Mouse (Mus musculus): ENCODE measurements around the gene Mdm4. TPM values are rescaled to one million over a fixed set of nuclear protein-coding genes. Genes with fewer than 3 reads are reported as not detected.

The Mdm4 gene
- polyA plus RNA-seq, 1 experiment from 2014 or later: 35.9 TPM

- no peak overlapping the region for H3K4me3 ChIP-seq
- H3K9ac ChIP-seq: no peak overlapping the region
- no peak overlapping the region for H3K27ac ChIP-seq
- no peaks in the 10 kb centered on the region for H3K9me3 ChIP-seq
- no peaks in the 10 kb centered on the region for H3K36me3 ChIP-seq
- no peak overlapping the region for H3K4me2 ChIP-seq
- WGBS: 80% methylated on average over 4 of the region's 4 CpGs
- H3K4me1 ChIP-seq: no peaks in the 10 kb centered on the region
- ATAC-seq (ENCODE audit: insufficient number of reproducible peaks, low FRiP score, low TSS enrichment, low read depth): no peak
- 0 out of 2 replicates have a peak, but pooled peaks cover 3% of the 10 kb centered on the region for H3K27me3 ChIP-seq
Observed at GRCm38 (mm10) chr1:132964691-132965090, 65.7 kb downstream of the Mdm4 start.

GRCm38 (mm10) chr1:132964106-132964505, 66.3 kb downstream of the Mdm4 start:
- Histone ChIP-seq H3K4me2 (no peak overlapping the region), H3K27me3 (0 out of 2 replicates have a peak, but pooled peaks cover 3% of the 10 kb centered on the region), H3K9me3 (no peaks in the 10 kb centered on the region), H3K4me1 (no peaks in the 10 kb centered on the region), H3K4me3 (no peak overlapping the region), H3K27ac (no peak overlapping the region), H3K36me3 (no peaks in the 10 kb centered on the region), H3K9ac (no peak overlapping the region)
- ATAC-seq (ENCODE audit: insufficient number of reproducible peaks, low FRiP score, low TSS enrichment, low read depth): no peak
- whole genome bisulfite sequencing: 68% methylated on average over 2 of the region's 2 CpGs

DNA sequence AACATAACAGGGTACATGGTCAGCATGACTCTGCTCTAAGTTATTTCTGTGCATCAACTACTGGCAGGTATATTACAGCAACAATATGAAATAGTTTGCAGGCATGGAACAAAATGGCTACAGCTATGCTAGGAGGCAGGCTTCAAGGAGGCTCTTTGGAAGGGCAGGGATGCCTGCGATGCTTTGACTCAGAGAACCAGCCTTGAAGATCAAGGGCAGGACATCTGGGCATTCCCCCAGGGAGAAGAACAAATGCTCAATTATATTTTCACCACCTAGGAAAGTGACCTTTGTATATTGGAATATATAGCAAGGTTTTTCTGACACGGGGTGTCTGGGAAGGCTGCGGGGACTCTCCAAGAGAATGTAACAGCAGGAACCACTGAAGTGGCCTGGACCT, 68.6 kb downstream of the Mdm4 start:
- Histone ChIP-seq H3K27me3 (0 out of 2 replicates have a peak, but pooled peaks cover 5% of the 10 kb centered on the region), H3K27ac (no peak overlapping the region), H3K9ac (no peak overlapping the region), H3K4me1 (no peaks in the 10 kb centered on the region), H3K36me3 (no peaks in the 10 kb centered on the region), H3K4me3 (no peak overlapping the region), H3K9me3 (no peaks in the 10 kb centered on the region), H3K4me2 (no peak overlapping the region)
- no peak for ATAC-seq (ENCODE audit: insufficient number of reproducible peaks, low FRiP score, low TSS enrichment, low read depth)
- 82% methylated on average over 3 of the region's 3 CpGs for WGBS

- no peaks in the 10 kb centered on the region for H3K4me1 ChIP-seq
- WGBS: 86% methylated on average over 5 of the region's 5 CpGs
- no peaks in the 10 kb centered on the region for H3K36me3 ChIP-seq
- ATAC-seq (ENCODE audit: insufficient number of reproducible peaks, low FRiP score, low TSS enrichment, low read depth): no peak
- H3K27me3 ChIP-seq: 0 out of 2 replicates have a peak, but pooled peaks cover 7% of the 10 kb centered on the region
- no peak overlapping the region for H3K4me3 ChIP-seq
- no peak overlapping the region for H3K4me2 ChIP-seq
- no peak overlapping the region for H3K27ac ChIP-seq
- H3K9me3 ChIP-seq: no peaks in the 10 kb centered on the region
- no peak overlapping the region for H3K9ac ChIP-seq
Observed at GRCm38 (mm10) chr1:132956809-132957208, 73.6 kb downstream of the Mdm4 start.

- Histone ChIP-seq H3K9me3 (no peaks in the 10 kb centered on the region), H3K36me3 (no peaks in the 10 kb centered on the region), H3K27ac (no peak overlapping the region), H3K4me1 (peaks cover 6% of the 10 kb centered on the region), H3K9ac (no peak overlapping the region), H3K4me3 (no peak overlapping the region), H3K4me2 (no peak overlapping the region), H3K27me3 (peaks cover 22% of the 10 kb centered on the region)
- 56% methylated on average over 7 of the region's 7 CpGs for WGBS
- ATAC-seq (ENCODE audit: insufficient number of reproducible peaks, low FRiP score, low TSS enrichment, low read depth): no peak
Observed at GRCm38 (mm10) chr1:132947811-132948210, 82.5 kb downstream of the Mdm4 start.

GRCm38 (mm10) chr1:132945826-132946225, 84.5 kb downstream of the Mdm4 start:
- H3K36me3 ChIP-seq: no peaks in the 10 kb centered on the region
- peaks cover 20% of the 10 kb centered on the region for H3K27me3 ChIP-seq
- H3K9me3 ChIP-seq: no peaks in the 10 kb centered on the region
- no peak overlapping the region for H3K4me2 ChIP-seq
- peaks cover 6% of the 10 kb centered on the region for H3K4me1 ChIP-seq
- no peak overlapping the region for H3K4me3 ChIP-seq
- ATAC-seq (ENCODE audit: insufficient number of reproducible peaks, low FRiP score, low TSS enrichment, low read depth): no peak
- H3K27ac ChIP-seq: no peak overlapping the region
- WGBS: 29% methylated on average over 8 of the region's 8 CpGs
- no peak overlapping the region for H3K9ac ChIP-seq

DNA sequence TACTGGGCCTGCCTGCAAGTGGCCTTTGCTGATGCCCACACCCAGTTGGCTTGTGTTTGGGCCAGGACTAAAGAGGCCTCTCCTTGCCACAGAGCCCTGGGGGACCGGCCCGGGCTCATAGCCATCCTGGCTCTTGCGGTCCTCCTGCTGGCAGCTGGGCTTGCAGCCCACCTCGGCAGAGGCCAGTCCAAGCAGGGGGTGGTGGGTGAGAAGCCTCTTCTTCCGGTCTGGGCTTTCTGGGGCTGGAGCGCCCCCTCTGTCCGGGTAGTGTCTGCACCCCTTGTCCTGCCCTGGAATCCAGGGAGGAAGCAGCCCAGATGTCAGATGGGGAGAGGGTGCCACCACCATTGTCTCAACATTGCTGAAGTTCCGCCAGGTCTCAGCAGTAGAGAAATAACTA, 91.4 kb downstream of the Mdm4 start:
- peaks cover 8% of the 10 kb centered on the region; the same call in 1 of the 2 replicates for H3K4me1 ChIP-seq
- H3K4me3 ChIP-seq: no peak overlapping the region
- H3K27ac ChIP-seq: no peak overlapping the region
- H3K9me3 ChIP-seq: no peaks in the 10 kb centered on the region
- no peaks in the 10 kb centered on the region for H3K36me3 ChIP-seq
- 74% methylated on average over 8 of the region's 8 CpGs for WGBS
- H3K9ac ChIP-seq: no peak overlapping the region
- H3K27me3 ChIP-seq: 0 out of 2 replicates have a peak, but pooled peaks cover 16% of the 10 kb centered on the region
- no peak for ATAC-seq (ENCODE audit: insufficient number of reproducible peaks, low FRiP score, low TSS enrichment, low read depth)
- no peak overlapping the region for H3K4me2 ChIP-seq

GRCm38 (mm10) chr1:132937296-132938030, 92.9 kb downstream of the Mdm4 start:
- H3K36me3 ChIP-seq: no peaks in the 10 kb centered on the region

GRCm38 (mm10) chr1:132934856-132935255, 95.5 kb downstream of the Mdm4 start:
- WGBS: 28% methylated on average over 7 of the region's 7 CpGs
- no peak overlapping the region for H3K9ac ChIP-seq
- no peak overlapping the region for H3K4me3 ChIP-seq
- H3K4me1 ChIP-seq: peaks cover 8% of the 10 kb centered on the region; the same call in 1 of the 2 replicates
- ATAC-seq (ENCODE audit: insufficient number of reproducible peaks, low FRiP score, low TSS enrichment, low read depth): no peak
- no peak overlapping the region for H3K27ac ChIP-seq
- H3K4me2 ChIP-seq: no peak overlapping the region
- H3K36me3 ChIP-seq: no peaks in the 10 kb centered on the region
- H3K27me3 ChIP-seq: 0 out of 2 replicates have a peak, but pooled peaks cover 16% of the 10 kb centered on the region
- no peaks in the 10 kb centered on the region for H3K9me3 ChIP-seq

More at GRCm38 (mm10) chr1:132937296-132938030, 92.9 kb downstream of the Mdm4 start:
- H3K27me3 ChIP-seq: 0 out of 2 replicates have a peak, but pooled peaks cover 16% of the 10 kb centered on the region
- peaks cover 8% of the 10 kb centered on the region; the same call in 1 of the 2 replicates for H3K4me1 ChIP-seq
- H3K9ac ChIP-seq: no peak overlapping the region
- H3K4me2 ChIP-seq: no peak overlapping the region
- H3K27ac ChIP-seq: no peak overlapping the region
- WGBS: 86% methylated on average over 26 of the region's 26 CpGs
- no peak; the same call in 1 of the 2 replicates for ATAC-seq (ENCODE audit: insufficient number of reproducible peaks, low FRiP score, low TSS enrichment, low read depth)
- no peaks in the 10 kb centered on the region for H3K9me3 ChIP-seq
- H3K4me3 ChIP-seq: no peak overlapping the region

- Histone ChIP-seq H3K4me2 (no peak overlapping the region), H3K27me3 (peaks cover 7% of the 10 kb centered on the region; the same call in 1 of the 2 replicates)
- 70% methylated on average over 2 of the region's 2 CpGs for WGBS
Observed at GRCm38 (mm10) chr1:132932421-132932820, 97.9 kb downstream of the Mdm4 start.

GRCm38 (mm10) chr1:132930291-132930690, 100.1 kb downstream of the Mdm4 start:
- no peak overlapping the region for H3K4me2 ChIP-seq
- no peak overlapping the region for H3K9ac ChIP-seq
- ATAC-seq (ENCODE audit: insufficient number of reproducible peaks, low FRiP score, low TSS enrichment, low read depth): no peak
- peaks cover 10% of the 10 kb centered on the region; the same call in 1 of the 2 replicates for H3K4me1 ChIP-seq
- WGBS: 31% methylated on average over 4 of the region's 4 CpGs
- no peaks in the 10 kb centered on the region for H3K9me3 ChIP-seq
- H3K36me3 ChIP-seq: no peaks in the 10 kb centered on the region
- no peak overlapping the region for H3K4me3 ChIP-seq
- no peak overlapping the region for H3K27ac ChIP-seq
- H3K27me3 ChIP-seq: peaks cover 2% of the 10 kb centered on the region; the same call in 1 of the 2 replicates

More at GRCm38 (mm10) chr1:132932421-132932820, 97.9 kb downstream of the Mdm4 start:
- Histone ChIP-seq H3K4me1 (peaks cover 10% of the 10 kb centered on the region; the same call in 1 of the 2 replicates), H3K27ac (no peak overlapping the region), H3K4me3 (no peak overlapping the region), H3K36me3 (no peaks in the 10 kb centered on the region), H3K9ac (no peak overlapping the region), H3K9me3 (no peaks in the 10 kb centered on the region)
- ATAC-seq (ENCODE audit: insufficient number of reproducible peaks, low FRiP score, low TSS enrichment, low read depth): no peak

DNA sequence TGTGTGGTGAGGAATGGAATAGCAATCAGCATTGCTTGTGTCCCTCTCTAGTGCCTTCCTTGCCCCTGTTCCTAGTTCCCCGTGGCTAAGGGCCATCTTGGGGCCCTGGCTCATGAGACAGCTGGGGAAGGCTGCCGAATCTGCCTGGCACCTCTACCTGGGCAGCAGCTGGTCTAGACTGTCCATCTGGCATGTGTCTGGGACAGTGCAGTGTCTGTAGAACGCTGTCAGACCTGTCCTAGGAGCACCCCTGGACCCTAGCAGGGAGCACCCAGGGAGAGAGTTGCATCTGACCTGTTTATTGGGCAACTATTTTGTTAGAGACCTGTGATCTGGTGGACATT, 101.5 kb downstream of the Mdm4 start:
- H3K27me3 ChIP-seq: no peaks in the 10 kb centered on the region; the same call in 1 of the 2 replicates
- WGBS: 51% methylated on average over 3 of the region's 3 CpGs
- H3K9ac ChIP-seq: no peak overlapping the region
- 0 out of 2 replicates have a peak, but pooled peaks cover 5% of the 10 kb centered on the region for H3K4me1 ChIP-seq
- H3K36me3 ChIP-seq: no peaks in the 10 kb centered on the region
- H3K4me2 ChIP-seq: no peak overlapping the region
- no peak overlapping the region for H3K4me3 ChIP-seq
- ATAC-seq (ENCODE audit: insufficient number of reproducible peaks, low FRiP score, low TSS enrichment, low read depth): no peak
- no peak overlapping the region for H3K27ac ChIP-seq
- no peaks in the 10 kb centered on the region for H3K9me3 ChIP-seq

All from limb, embryonic 15.5 days (tissue).